Mouse (Mus musculus) left cerebral cortex, postnatal 4 days (tissue): ENCODE measurements around the gene Iqck. TPM values are rescaled to one million over a fixed set of nuclear protein-coding genes. Genes with fewer than 3 reads are reported as not detected.

Source experiments
- DNase-seq: peaks from one replicate; pipeline ENCODE4 v3.0.0-alpha.2; 2022
- intact Hi-C: fragments of 180-260 bp; cut with DNase I; formaldehyde crosslinking; loops from one replicate; pipeline ENCODE4 v1.15.1; 2025
- total RNA-seq, 2 experiments: library from RNA; stranded (reverse); gene quantifications; 2 replicates each; pipeline ENCODE4 v1.2.3; 2021

Iqck gene
- total RNA-seq, 2 experiments from 2014 or later = 3.5 to 4.0 TPM

- intact Hi-C loops = no loop called here
- DNase-seq = peak; percentile 95
These were observed 128.4 kb downstream of the Iqck start for GRCm38 (mm10) chr7:118983961-118984360.

- intact Hi-C loops = no loop called here
- no peak for DNase-seq
These were observed 130.2 kb downstream of the Iqck start for GRCm38 (mm10) chr7:118985786-118986185.

DNA sequence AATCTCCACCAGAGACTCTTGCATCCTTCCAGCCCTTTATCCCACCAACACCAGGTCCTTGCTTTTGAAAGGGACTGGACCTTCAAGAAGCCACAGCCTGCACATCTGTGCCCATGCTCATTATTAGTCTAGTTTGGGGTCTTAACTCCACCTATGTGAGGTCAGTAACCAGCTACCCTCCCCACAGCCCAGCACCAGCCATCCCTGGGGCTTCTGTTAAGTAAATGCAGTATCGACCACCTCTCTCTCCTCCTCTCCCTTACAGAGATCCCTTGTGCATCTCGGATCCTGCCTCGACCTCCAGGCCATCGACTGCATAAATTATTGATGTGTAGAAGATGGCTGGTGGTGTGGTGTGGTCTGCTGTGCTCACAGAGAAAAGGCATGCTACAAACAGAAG is 130.8 kb downstream of the Iqck start:
- no peak for DNase-seq
- intact Hi-C loops = no loop called here

DNA sequence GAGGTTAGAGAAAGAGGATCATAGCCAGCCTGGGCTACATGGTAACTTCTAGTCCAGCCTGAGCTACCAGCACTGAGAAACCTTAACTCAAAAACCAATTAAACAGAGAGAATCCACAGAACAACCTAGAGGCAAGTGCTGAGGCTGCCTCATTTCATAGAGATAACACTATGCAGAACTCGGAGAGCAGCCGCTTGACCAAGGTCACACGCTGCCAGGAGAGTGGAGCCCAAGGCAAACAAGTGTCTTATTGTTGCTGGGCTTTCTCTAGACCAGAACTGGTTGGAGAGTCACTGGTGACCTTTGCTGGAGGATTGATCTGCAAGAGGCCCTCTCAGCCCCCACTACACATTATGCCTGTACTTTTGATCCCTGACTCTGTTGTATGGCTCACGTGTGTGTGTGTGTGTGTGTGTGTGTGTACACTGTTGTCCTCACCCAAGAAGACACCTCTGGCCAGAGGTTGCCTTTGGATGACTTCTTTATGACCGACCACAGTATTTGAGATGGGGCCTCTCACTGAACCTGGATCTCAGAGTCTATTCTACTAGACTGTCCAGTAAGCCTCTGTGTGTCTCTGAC is 133.8 kb downstream of the Iqck start:
- intact Hi-C loops = no loop called here
- no peak for DNase-seq

DNA sequence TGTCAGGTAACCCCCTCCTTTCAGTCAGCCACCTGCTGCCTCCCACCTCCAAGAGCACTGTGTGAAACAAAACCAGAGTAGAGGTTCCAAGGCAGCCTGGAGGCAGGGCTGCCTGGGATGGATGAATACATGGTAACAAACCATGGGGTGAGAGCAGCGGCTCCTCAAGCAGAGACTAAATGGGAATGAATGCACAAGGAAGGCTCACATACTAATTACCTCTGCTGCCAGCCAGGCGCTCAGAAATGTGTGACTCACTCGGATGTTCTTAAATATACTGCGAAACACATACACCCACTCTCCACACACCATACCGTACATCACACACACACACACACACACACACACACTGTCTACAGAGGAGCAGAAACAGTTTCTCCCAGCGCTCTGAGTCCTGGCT is 134.7 kb downstream of the Iqck start:
- intact Hi-C loops = loop anchor here (5.0 kb wide), 1 partner anchor 133 kb away; the partner anchor contains the start of genes Iqck and Knop1
- no peak for DNase-seq

GRCm38 (mm10) chr7:118991341-118991884 is 135.9 kb downstream of the Iqck start:
- DNase-seq = peak; percentile 31
- intact Hi-C loops = loop anchor here (5.0 kb wide), 1 partner anchor 134 kb away; the partner anchor contains the start of genes Iqck and Knop1

- intact Hi-C loops = loop anchor here (5.0 kb wide), 1 partner anchor 135 kb away; the partner anchor contains the start of genes Iqck and Knop1
- no peak for DNase-seq
These were observed 136.6 kb downstream of the Iqck start for GRCm38 (mm10) chr7:118992080-118992560.

- intact Hi-C loops = loop anchor here (5.0 kb wide), 1 partner anchor 136 kb away; the partner anchor contains the start of genes Iqck and Knop1
- DNase-seq = no peak
These were observed 137.3 kb downstream of the Iqck start for GRCm38 (mm10) chr7:118992623-118993405.

GRCm38 (mm10) chr7:118993597-118994230 is 138.2 kb downstream of the Iqck start:
- peak; percentile 53 for DNase-seq

DNA sequence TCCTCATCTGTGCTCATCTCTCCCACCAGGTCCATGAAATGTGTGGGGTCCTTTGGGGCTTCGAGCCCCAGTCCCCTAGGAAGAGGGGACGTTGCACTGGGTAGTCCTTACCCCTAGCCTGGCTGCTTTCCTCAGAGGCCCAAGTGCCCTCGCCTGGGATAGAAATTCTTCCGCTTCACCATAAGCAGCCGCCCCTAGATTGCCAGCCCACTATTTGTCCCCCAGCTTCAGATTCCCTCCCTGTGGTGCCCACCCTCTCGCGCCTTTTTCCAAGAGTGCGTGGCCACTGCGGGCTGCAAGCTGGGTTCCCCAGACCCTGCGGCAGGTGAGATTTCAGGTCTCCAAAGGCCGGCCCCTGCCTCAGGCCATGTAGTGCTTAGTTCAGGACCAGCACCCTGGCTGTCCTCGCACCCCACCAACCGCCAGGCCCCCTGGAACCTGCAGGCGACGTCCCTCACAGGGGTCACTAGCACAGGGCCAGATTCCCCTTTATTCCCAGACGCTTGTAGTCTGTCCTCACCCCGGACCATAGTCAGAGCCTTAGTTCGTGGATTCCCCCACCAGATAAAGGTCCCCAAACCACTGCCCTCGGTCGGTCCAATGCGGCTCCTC is 138.8 kb downstream of the Iqck start:
- intact Hi-C loops = loop anchor here (5.0 kb wide), 1 partner anchor 137 kb away; the partner anchor contains the start of genes Iqck and Knop1

More at GRCm38 (mm10) chr7:118993597-118994230, 138.2 kb downstream of the Iqck start:
- intact Hi-C loops = loop anchor here (5.0 kb wide), 1 partner anchor 136 kb away; the partner anchor contains the start of genes Iqck and Knop1

GRCm38 (mm10) chr7:118995007-118995406 is 139.5 kb downstream of the Iqck start, which contains the start of gene Gprc5b:
TSS of gene Gprc5b (minus strand) at chr7:118995211.
- peak; percentile 94 for DNase-seq
- intact Hi-C loops = no loop called here

More for the DNA sequence above, 138.8 kb downstream of the Iqck start:
- DNase-seq = no peak

DNA sequence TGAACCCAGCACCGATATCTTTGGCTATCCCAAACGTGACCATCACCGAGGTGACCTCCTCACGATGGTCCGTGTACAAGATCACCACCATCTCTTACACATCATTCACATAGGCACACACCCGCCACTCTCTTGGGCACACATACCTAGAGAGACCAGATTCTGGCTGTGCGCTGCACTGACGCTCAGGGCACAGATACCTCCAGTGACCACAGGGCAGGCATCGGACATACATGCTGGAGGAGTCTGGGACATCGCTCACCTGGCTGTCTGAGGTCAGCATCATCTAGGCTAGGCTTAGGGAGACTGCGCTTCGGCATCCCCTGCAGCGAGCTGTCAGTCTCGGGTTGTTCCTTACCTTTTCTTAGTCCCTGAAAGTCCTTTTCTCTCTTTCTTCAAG is 140.1 kb downstream of the Iqck start:
- intact Hi-C loops = loop anchor here (1.0 kb wide), 1 partner anchor 229 kb away; no protein-coding TSS in a partner anchor

GRCm38 (mm10) chr7:118996137-118996837 is 140.7 kb downstream of the Iqck start:
- peak; percentile 86 for DNase-seq

More for the DNA sequence above, 140.1 kb downstream of the Iqck start:
- no peak for DNase-seq

GRCm38 (mm10) chr7:118999857-119000256 is 144.3 kb downstream of the Iqck start:
- no peak for DNase-seq
- intact Hi-C loops = no loop called here

More at GRCm38 (mm10) chr7:118996137-118996837, 140.7 kb downstream of the Iqck start:
- intact Hi-C loops = loop anchor here (1.0 kb wide), 1 partner anchor 230 kb away; no protein-coding TSS in a partner anchor

DNA sequence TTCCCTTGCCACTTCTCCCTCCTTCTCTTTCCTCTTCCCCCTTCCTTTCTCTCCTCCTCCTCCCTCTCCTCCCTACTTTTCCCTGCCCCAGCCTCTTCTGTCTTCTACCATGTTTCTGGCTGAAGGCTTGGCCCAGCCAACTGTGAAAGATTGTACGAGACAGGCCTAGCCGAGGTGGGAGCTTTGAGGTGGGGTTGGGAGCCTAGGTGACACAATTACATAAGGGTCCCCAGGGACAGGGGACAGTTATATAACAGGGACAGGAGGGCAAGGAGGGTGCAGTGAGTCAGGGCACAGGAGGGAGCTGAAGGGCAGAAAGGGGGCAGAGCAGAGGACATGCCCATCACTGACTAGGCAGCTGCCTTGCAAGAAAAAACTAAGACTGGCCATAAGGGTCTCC is 146.4 kb downstream of the Iqck start:
- no peak for DNase-seq
- intact Hi-C loops = no loop called here

DNA sequence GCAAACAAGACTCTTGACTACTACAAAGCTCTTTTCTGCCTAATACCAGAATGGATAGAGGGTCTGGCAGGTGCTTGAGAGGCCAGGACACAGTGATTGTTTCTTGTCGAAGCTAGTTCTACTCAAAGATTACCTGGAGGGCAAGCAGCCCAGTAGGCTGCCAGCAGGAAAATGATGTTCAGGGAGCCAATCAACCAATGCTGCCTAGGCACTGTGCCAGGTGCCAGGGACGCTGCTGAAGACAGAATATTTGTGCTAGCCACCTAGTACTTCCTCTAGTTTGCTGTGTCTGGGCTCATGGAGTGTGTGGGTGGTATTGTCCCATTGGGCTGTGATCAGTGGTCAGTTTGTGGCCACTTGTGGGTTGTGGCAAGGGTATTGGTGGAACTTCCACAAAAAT is 146.9 kb downstream of the Iqck start:
- no peak for DNase-seq

DNA sequence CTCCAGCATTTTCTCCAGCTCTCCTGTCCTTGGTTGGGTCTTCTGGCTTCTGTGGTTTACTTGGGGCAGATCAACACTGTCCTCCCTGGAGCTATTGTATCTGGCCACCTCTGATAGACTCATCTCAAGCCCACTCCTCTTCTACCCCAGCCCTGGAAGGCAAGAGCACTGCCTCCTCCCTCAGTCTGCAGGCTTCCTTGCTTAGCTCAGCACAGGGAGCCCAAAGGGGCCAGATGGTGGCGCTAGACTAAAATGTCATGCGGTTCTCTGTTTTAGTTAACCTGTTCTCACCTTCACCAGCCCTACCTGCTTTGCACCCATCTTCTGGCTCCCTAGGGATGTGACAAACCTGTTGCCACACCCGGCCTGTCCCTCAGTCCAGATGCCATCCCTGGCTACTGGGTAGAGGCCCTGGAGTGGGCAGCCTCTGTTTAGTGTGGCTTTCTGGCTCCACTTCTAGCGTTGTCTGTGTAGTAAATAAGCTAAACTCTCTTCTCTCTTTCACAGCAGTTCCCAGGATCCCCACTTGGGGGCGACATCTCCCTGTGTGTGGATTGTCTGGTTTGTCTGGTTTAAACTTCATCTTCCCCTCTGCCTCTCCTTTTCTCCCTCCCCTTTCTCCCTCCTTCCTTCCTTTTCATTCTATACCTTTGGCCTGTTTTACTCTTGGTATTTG is 155.4 kb downstream of the Iqck start:
- intact Hi-C loops = loop anchor here (5.0 to 10.0 kb wide), 2 partner anchors 414 to 506 kb away; partner anchors contain the start of gene Acsm5
- DNase-seq = peak; percentile 84

More for the DNA sequence above, 146.9 kb downstream of the Iqck start:
- intact Hi-C loops = no loop called here

- peak; percentile 42 for DNase-seq
- intact Hi-C loops = loop anchor here (5.0 to 10.0 kb wide), 2 partner anchors 409 to 432 kb away; no protein-coding TSS in a partner anchor
These were observed 160.2 kb downstream of the Iqck start for GRCm38 (mm10) chr7:119015736-119016135.
